Mouse (Mus musculus) olfactory bulb, adult 2 months (tissue): ENCODE results near the gene Fgfr2.

Experiments used
- CTCF ChIP-seq: fragments of 200-500 bp; IDR thresholded peaks from 2 replicates; pipeline ENCODE4 v1.5.1; 2012; ENCODE audit warnings: low read depth, mild to moderate bottlenecking, low read length, moderate library complexity; ENCODE audit not compliant: insufficient read depth
- POLR2A ChIP-seq: fragments of 200-500 bp; IDR thresholded peaks from 2 replicates; pipeline ENCODE4 v1.6.1; 2012; ENCODE audit warnings: mild to moderate bottlenecking, low read depth, low read length, moderate library complexity; ENCODE audit not compliant: insufficient read depth

DNA sequence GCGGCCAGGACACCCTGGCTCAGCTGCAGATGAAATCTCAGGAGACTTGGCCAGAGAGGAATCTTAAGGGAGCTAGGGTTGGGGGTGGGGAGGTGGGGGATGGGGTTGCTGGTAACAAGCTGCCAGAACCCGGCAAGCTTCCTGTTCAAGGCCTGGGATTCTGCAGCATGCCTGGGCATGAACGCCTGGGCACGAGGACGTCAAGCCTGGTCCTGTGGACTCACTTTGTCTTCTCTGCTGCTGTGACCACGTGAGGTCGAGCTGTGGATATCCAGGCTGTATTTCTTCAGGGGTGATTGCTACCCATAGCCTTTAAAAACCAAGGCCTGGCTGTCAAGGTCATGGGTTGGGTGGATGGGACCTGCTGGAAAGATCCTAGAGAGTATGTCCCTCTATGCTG is 117.4 kb downstream of the Fgfr2 start:
- no peak for TF ChIP-seq CTCF
- no peak for TF ChIP-seq POLR2A
